Mouse (Mus musculus) stomach, embryonic 14.5 days (tissue): ENCODE measurements around the gene Map4k2. TPM values are rescaled to one million over a fixed set of nuclear protein-coding genes. Genes with fewer than 3 reads are reported as not detected.

Experiments
- ATAC-seq: fragments of 200-750 bp; cut with Nextera tagmentation; 2 replicates; pipeline ENCODE4 v1.8.0; 2017; ENCODE audit warnings: low read depth, moderate TSS enrichment; ENCODE audit not compliant: insufficient number of reproducible peaks, insufficient read depth, low FRiP score
- H3K27ac ChIP-seq: fragments of 300-500 bp; sonication (generic); 2 replicates; pipeline ENCODE4 v1.5.1; 2014; ENCODE audit warnings: mild to moderate bottlenecking, low read length, moderate library complexity, mixed read lengths
- H3K27me3 ChIP-seq: fragments of 300-500 bp; sonication (generic); 2 replicates; pipeline ENCODE4 v1.6.1; 2014; ENCODE audit warnings: low read length, control low read depth, mixed read lengths; ENCODE audit not compliant: control insufficient read depth, insufficient read depth
- H3K36me3 ChIP-seq: fragments of 300-500 bp; sonication (generic); 2 replicates; pipeline ENCODE4 v1.6.1; 2014; ENCODE audit warnings: mild to moderate bottlenecking, control low read depth, low read length, moderate library complexity, mixed read lengths; ENCODE audit not compliant: control insufficient read depth, insufficient read depth
- H3K4me1 ChIP-seq: fragments of 300-500 bp; sonication (generic); 2 replicates; pipeline ENCODE4 v1.6.1; 2014; ENCODE audit warnings: low read length, control low read depth, mixed read lengths; ENCODE audit not compliant: control insufficient read depth, insufficient read depth
- H3K4me2 ChIP-seq: fragments of 300-500 bp; sonication (generic); replicated peaks from 2 replicates; pipeline ENCODE4 v1.6.1; 2014; ENCODE audit warnings: low read depth, low read length, control low read depth
- H3K4me3 ChIP-seq: fragments of 300-500 bp; sonication (generic); 2 replicates; pipeline ENCODE4 v1.5.1; 2014; ENCODE audit warnings: low read depth, low read length, control low read depth
- H3K9ac ChIP-seq: fragments of 300-500 bp; sonication (generic); replicated peaks from 2 replicates; pipeline ENCODE4 v1.6.1; 2014; ENCODE audit warnings: low read depth, mild to moderate bottlenecking, control low read depth, low read length, moderate library complexity, mixed read lengths
- H3K9me3 ChIP-seq: fragments of 300-500 bp; sonication (generic); 2 replicates; pipeline ENCODE4 v1.6.1; 2016; ENCODE audit warnings: low read depth, low read length, control low read depth; ENCODE audit not compliant: control insufficient read depth
- WGBS: fragments of 180-500 bp; shearing (Covaris S2); extraction: QIAGEN DNeasy Blood & Tissue Kit; methylation state at CpG from one replicate; pipeline ENCODE4 v1.1.7; 2014; 5-methylcytosine and 5-hydroxymethylcytosine counted together
- polyA plus RNA-seq: library from polyadenylated mRNA; unstranded; fragments of >200 nt; fragmentation: Nextera tagmentation; extraction: Ambion mirVana; gene quantifications from 2 replicates; pipeline ENCODE4 v1.2.1, GENCODE M21; 2014

The Map4k2 gene
- polyA plus RNA-seq, 1 experiment from 2014 or later = 10.0 TPM

- Histone ChIP-seq H3K9ac (no peak overlapping the region), H3K4me1 (no peaks in the 10 kb centered on the region), H3K9me3 (no peaks in the 10 kb centered on the region), H3K4me3 (no peak overlapping the region), H3K36me3 (peaks cover 80% of the 10 kb centered on the region), H3K4me2 (no peak overlapping the region), H3K27me3 (no peaks in the 10 kb centered on the region), H3K27ac (no peak overlapping the region)
- no peak for ATAC-seq
- WGBS = 93% methylated on average over 32 of the region's 42 CpGs
These were observed 34.7 kb downstream of the Map4k2 start for GRCm38 (mm10) chr19:6375423-6376254.

GRCm38 (mm10) chr19:6376255-6376564 lies 35.3 kb downstream of the Map4k2 start:
- no peak overlapping the region for H3K4me3 ChIP-seq
- H3K4me2 ChIP-seq = no peak overlapping the region
- no peaks in the 10 kb centered on the region for H3K9me3 ChIP-seq
- H3K4me1 ChIP-seq = no peaks in the 10 kb centered on the region
- no peak for ATAC-seq
- peaks cover 74% of the 10 kb centered on the region for H3K36me3 ChIP-seq
- H3K27ac ChIP-seq = no peak overlapping the region
- no peaks in the 10 kb centered on the region for H3K27me3 ChIP-seq
- H3K9ac ChIP-seq = no peak overlapping the region
- WGBS = 75% methylated on average over 14 of the region's 14 CpGs

DNA sequence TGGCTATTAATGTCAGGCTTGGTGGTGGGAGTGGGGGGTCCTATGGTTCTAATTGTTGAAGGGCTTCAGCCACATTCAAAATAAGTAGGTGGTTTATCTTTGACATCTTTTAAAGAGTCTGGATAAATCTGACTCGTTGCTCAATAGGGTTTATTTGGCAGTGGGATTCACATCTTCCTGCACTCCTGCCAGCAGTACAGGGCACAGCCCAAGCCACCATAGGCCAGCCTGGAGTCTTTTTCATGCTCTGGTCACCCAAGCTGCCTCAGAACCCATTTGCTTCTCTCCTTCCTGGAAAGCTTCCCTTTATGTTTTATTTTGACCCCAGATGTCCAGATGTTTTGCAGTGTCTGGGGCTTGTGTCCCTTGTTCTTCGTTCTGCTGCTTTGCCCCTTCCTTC lies 35.7 kb downstream of the Map4k2 start:
- WGBS = 83% methylated on average over 2 of the region's 2 CpGs
- ATAC-seq = no peak
- Histone ChIP-seq H3K4me2 (no peak overlapping the region), H3K36me3 (peaks cover 70% of the 10 kb centered on the region), H3K4me3 (no peak overlapping the region), H3K4me1 (no peaks in the 10 kb centered on the region), H3K27ac (no peak overlapping the region), H3K9me3 (no peaks in the 10 kb centered on the region), H3K27me3 (no peaks in the 10 kb centered on the region), H3K9ac (no peak overlapping the region)

DNA sequence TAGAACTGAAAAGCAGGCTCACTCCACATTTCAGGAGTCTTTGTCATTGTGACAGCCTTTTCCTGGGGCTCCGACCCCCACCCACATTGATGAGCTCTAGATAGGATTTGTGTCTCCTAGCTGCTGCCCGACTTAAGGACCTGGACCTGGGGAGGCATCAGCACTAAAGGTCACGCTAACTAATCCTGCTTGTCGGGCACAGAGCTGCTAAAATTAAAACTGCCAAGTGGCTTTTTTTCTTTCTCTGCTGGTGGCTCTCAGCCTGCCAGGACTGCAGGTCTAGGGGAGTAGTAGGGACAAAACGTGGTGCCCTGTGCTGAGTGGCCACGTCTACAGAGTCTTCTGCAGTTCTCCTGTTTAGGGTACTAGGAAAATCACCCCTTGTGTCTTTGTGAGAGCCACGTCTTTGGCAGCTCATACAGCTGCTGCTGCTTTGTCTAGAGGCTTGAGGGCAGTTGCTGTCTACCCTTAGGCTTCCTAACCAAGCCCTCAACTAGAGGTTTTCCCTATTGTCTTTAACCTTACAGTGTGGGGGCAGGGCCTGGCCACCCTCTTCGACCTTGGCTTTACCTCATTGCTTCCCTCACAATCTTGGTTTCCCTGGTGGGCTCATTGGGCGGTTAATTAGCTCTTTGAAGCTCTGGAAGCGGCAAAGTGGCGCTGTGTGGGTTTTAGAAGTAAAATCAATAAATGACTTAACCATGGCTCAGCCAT lies 36.5 kb downstream of the Map4k2 start:
- peaks cover 61% of the 10 kb centered on the region for H3K36me3 ChIP-seq
- ATAC-seq = no peak
- H3K4me1 ChIP-seq = no peaks in the 10 kb centered on the region
- no peak overlapping the region for H3K4me3 ChIP-seq
- H3K9me3 ChIP-seq = no peaks in the 10 kb centered on the region
- no peak overlapping the region for H3K9ac ChIP-seq
- WGBS = 78% methylated on average over 11 of the region's 11 CpGs
- H3K4me2 ChIP-seq = no peak overlapping the region
- no peak overlapping the region for H3K27ac ChIP-seq
- no peaks in the 10 kb centered on the region for H3K27me3 ChIP-seq

DNA sequence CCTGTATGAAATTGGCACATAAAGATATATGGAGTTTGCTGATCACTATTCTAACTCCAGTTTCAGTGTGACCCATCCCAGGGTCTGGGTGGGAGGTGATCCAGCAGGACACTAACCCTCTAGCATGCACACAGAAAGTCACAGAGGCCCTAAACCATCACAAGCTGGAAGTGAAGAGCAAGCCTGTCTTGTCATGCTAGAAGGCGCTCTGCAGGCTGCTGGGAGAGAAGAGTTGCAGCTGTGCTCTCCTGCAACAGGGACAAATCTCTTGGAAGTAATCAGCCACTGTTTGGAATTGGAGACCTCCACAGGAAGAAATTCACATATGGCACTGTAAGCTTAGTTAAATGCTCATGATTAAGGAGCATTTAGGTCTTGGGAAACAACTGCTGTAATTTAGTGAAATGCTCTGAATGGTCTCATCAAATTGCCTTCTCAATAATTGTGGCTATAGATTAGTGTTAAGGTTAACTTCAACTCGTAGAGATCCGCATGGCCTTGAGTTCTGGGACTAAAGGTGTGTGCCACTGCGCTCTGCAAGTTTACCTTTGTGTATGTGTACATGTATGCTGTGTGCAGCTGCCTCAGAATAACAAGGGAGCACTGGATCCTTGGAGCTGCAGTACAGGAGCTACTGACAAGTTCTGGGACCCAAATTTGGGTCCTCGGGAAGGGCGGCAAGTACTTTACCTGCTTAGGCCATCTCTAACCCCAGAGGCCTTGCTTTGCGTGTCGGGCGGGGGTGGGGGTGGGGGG lies 39.7 kb downstream of the Map4k2 start:
- Histone ChIP-seq H3K4me1 (peaks cover 23% of the 10 kb centered on the region), H3K36me3 (peaks cover 31% of the 10 kb centered on the region), H3K4me3 (no peak overlapping the region), H3K4me2 (no peak overlapping the region), H3K9me3 (no peaks in the 10 kb centered on the region), H3K9ac (no peak overlapping the region), H3K27ac (no peak overlapping the region), H3K27me3 (no peaks in the 10 kb centered on the region)
- WGBS = 88% methylated on average over 9 of the region's 9 CpGs
- ATAC-seq = no peak

- Histone ChIP-seq H3K4me1 (peaks cover 23% of the 10 kb centered on the region), H3K36me3 (peaks cover 25% of the 10 kb centered on the region), H3K27ac (no peak overlapping the region), H3K4me2 (no peak overlapping the region), H3K9me3 (no peaks in the 10 kb centered on the region), H3K4me3 (no peak overlapping the region), H3K27me3 (no peaks in the 10 kb centered on the region), H3K9ac (no peak overlapping the region)
- whole genome bisulfite sequencing = 95% methylated on average over 5 of the region's 5 CpGs
- ATAC-seq = no peak
These were observed 40.3 kb downstream of the Map4k2 start for GRCm38 (mm10) chr19:6381238-6381637.

- 66% methylated on average over 4 of the region's 4 CpGs for WGBS
- Histone ChIP-seq H3K27ac (no peak overlapping the region), H3K9ac (no peak overlapping the region), H3K27me3 (no peaks in the 10 kb centered on the region), H3K36me3 (peaks cover 13% of the 10 kb centered on the region), H3K9me3 (no peaks in the 10 kb centered on the region), H3K4me3 (no peak overlapping the region), H3K4me1 (peaks cover 23% of the 10 kb centered on the region), H3K4me2 (no peak overlapping the region)
- no peak for ATAC-seq
These were observed 41.5 kb downstream of the Map4k2 start for GRCm38 (mm10) chr19:6382323-6382924.

DNA sequence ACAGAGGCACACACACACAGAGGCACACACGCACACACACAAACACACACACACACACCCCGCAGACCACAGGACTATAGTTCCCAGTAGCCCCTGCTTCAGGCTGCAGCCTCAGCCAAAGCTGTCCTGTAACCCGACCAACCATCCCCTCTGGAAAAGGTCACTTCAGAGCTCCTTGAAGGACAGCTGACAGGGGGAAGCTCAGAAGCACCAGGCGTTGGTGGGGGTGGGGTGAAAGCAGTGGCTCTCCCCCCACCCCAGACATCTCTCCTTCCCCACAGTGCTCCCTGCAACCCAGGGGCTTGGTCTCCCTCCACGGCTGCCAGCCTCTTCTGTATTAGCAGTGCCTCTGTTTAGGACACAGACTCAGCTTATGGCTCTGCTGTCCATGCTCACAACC lies 42.5 kb downstream of the Map4k2 start:
- Histone ChIP-seq H3K27me3 (no peaks in the 10 kb centered on the region), H3K4me3 (no peak overlapping the region), H3K27ac (peak overlapping the region; percentile 45), H3K36me3 (peaks cover 3% of the 10 kb centered on the region; the same call in 1 of the 2 replicates), H3K4me1 (peaks cover 23% of the 10 kb centered on the region), H3K4me2 (no peak overlapping the region), H3K9ac (no peak overlapping the region), H3K9me3 (no peaks in the 10 kb centered on the region)
- no peak for ATAC-seq
- 44% methylated on average over 5 of the region's 5 CpGs for WGBS
